Mouse (Mus musculus): ENCODE results near the gene Olfr1440.

DNA sequence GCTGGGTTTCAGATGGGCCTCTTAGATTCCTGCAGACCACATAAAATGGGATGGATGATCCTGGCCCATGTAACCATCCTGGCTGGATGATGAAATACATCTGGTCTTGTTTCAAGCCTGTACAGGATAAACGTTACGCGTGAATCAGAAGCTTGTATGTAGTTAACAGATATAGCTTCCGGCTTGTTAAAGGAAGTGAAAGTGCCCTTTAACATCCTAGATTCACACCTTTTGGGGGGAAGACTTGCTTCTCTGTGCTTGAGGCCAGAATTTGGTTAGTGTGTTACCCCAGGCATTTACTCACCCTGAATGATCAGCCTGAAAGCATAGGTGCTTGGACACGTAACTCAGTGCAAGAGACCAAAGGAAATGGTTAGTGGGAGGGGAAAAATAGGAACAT, 40.0 kb downstream of the Olfr1440 start:
- no peak for TF ChIP-seq CTCF (conservative IDR thresholded peaks at IDR 0.05 in 1 of 2, IDR thresholded peaks at IDR 0.05 in 1 of 2; ENCODE audit: low read depth in 2 of 2, low read length in 2 of 2)
- TF ChIP-seq ETS1 (conservative IDR thresholded peaks at IDR 0.05; ENCODE audit: low read depth, low read length) = no peak
- no peak for TF ChIP-seq MYC (IDR thresholded peaks at IDR 0.05; ENCODE audit: low read depth, low read length)
- TF ChIP-seq EP300 (IDR thresholded peaks at IDR 0.05; ENCODE audit: low read length) = no peak
- TF ChIP-seq RCOR1 (conservative IDR thresholded peaks at IDR 0.05; ENCODE audit: low read depth, low read length) = no peak

All from CH12.LX (cell line).